ENCODE assay signal across 9 mouse cellular contexts in the genomic region with DNA sequence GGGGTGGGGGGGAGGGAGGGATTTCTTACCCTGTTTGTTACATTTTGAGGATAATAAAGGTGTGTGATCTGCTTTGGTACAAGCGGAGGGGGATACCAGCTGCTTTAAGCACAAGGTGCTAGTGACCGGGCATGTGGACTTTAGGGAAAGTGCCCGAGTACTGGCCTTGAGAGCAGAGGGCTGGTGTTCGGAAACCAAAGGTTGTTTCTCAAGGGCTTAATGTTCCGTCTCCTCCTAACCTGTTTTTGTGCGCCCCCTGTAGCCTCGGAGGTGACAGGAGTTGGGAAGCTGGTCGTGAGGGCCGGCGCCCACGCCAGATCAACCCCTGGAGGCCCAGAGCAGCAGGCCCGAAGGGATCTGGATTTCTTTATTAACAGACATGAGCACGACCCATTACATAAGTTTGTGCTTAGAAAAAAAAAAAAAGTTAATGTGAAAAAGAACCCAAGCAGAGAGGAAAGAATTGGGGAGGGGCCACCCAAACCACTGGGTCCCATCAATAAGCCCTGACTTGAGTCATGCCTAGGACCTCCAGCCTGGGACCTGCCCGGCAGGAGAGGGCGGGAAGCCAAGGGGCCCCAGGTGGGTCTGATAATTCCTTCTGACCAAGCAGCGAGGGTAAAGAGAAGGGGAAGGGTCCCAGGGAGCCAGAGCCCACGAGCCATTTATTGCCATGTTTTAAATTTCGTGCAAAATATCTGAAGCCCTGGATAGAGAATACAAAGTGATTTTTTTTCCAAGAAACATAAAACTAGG. TPM values are rescaled to one million over a fixed set of nuclear protein-coding genes. Genes with fewer than 3 reads are reported as not detected.
A peak's percentile ranks its signal among the peaks of the same experiment; 100 is the strongest.
DNase-seq lines count a peak whose midpoint lies in the region; ATAC-seq and TF ChIP-seq lines count a peak whose summit lies in the region.
"Had no signal": no experiment of that assay in that cellular context is flagged by ENCODE, and none has a peak within 500 bp of the region (broad histone marks: within the 10 kb centered on the region; RNA-seq: fewer than 3 reads in every experiment).

No protein-coding gene starts in this region.

- ATAC-seq in intestine, embryonic 15.5 days, result no peak
- ATAC-seq in neural tube, embryonic 12.5 days (ENCODE audit: low FRiP score, low read depth), result no peak
- no peak for ATAC-seq in frontal cortex, adult (ENCODE audit: low TSS enrichment)

- WGBS in embryonic facial prominence, embryonic 10.5 days, result 19% methylated on average over 18 of the region's 18 CpGs
- 32% methylated on average over 18 of the region's 18 CpGs for WGBS in intestine, embryonic 15.5 days
- WGBS in neural tube, embryonic 12.5 days, result 16% methylated on average over 18 of the region's 18 CpGs

- no peak for DNase-seq in gastrocnemius, adult 2 months
- DNase-seq in gastrocnemius, postnatal 4 days (ENCODE audit: low spot score in 2 of 2), result no peak
- peak; percentile 67 for DNase-seq in 3134 (ENCODE audit: extremely low read depth, insufficient read length, low spot score)
- DNase-seq in embryonic facial prominence, embryonic 10.5 days (ENCODE audit: low spot score), result peak; percentile 70
- no peak for DNase-seq in adrenal gland, adult 8-10 months

- peaks cover 17% of the 10 kb centered on the region for H3K27me3 ChIP-seq in embryonic facial prominence, embryonic 10.5 days (replicated peaks; ENCODE audit: low read depth, poor library complexity, severe bottlenecking)
- H3K27me3 ChIP-seq in intestine, embryonic 15.5 days (replicated peaks), result no peaks in the 10 kb centered on the region
- no peaks in the 10 kb centered on the region for H3K27me3 ChIP-seq in neural tube, embryonic 12.5 days (replicated peaks)

- TF ChIP-seq CTCF in gastrocnemius, adult 2 months (IDR thresholded peaks at IDR 0.05), result peak; percentile 30

- H3K36me3 ChIP-seq in embryonic facial prominence, embryonic 10.5 days (replicated peaks), result peaks cover 49% of the 10 kb centered on the region
- H3K36me3 ChIP-seq in intestine, embryonic 15.5 days, result peaks cover 31% of the 10 kb centered on the region
- H3K36me3 ChIP-seq in neural tube, embryonic 12.5 days, result peaks cover 48% of the 10 kb centered on the region
- H3K36me3 ChIP-seq: G1E had no signal

- peak overlapping the region; percentile 79 for H3K27ac ChIP-seq in gastrocnemius, adult 2 months
- H3K27ac ChIP-seq in embryonic facial prominence, embryonic 10.5 days (replicated peaks), result peak overlapping the region; percentile 84
- peak overlapping the region; percentile 72; the same call in 1 of the 2 replicates for H3K27ac ChIP-seq in intestine, embryonic 15.5 days
- H3K27ac ChIP-seq in neural tube, embryonic 12.5 days, result peak overlapping the region; percentile 86

- H3K9ac ChIP-seq in intestine, embryonic 15.5 days, result peak overlapping the region; percentile 54
- peak overlapping the region; percentile 82 for H3K9ac ChIP-seq in neural tube, embryonic 12.5 days

- intact Hi-C loops in gastrocnemius, adult 2 months (cut with DNase I), result no loop called here

- peaks cover 81% of the 10 kb centered on the region for H3K4me1 ChIP-seq in embryonic facial prominence, embryonic 10.5 days
- peaks cover 25% of the 10 kb centered on the region for H3K4me1 ChIP-seq in intestine, embryonic 15.5 days (replicated peaks)
- peaks cover 76% of the 10 kb centered on the region for H3K4me1 ChIP-seq in neural tube, embryonic 12.5 days

- peak overlapping the region; percentile 89 for H3K4me3 ChIP-seq in gastrocnemius, adult 2 months
- peak overlapping the region; percentile 80 for H3K4me3 ChIP-seq in embryonic facial prominence, embryonic 10.5 days
- H3K4me3 ChIP-seq in intestine, embryonic 15.5 days (replicated peaks), result peak overlapping the region; percentile 57
- peak overlapping the region; percentile 52 for H3K4me3 ChIP-seq in neural tube, embryonic 12.5 days

- peak overlapping the region; percentile 99 for H3K4me2 ChIP-seq in intestine, embryonic 15.5 days (replicated peaks)
- H3K4me2 ChIP-seq in neural tube, embryonic 12.5 days (replicated peaks), result peak overlapping the region; percentile 96

- no peaks in the 10 kb centered on the region for H3K9me3 ChIP-seq in embryonic facial prominence, embryonic 10.5 days
- H3K9me3 ChIP-seq in intestine, embryonic 15.5 days, result no peaks in the 10 kb centered on the region
- no peaks in the 10 kb centered on the region for H3K9me3 ChIP-seq in neural tube, embryonic 12.5 days

RNA-seq across cellular contexts. Expression of a gene that starts 9.2 kb away (rescaled TPM):
- total RNA-seq in gastrocnemius, adult 2 months (2021), result under 1 TPM; 0.18 to 0.22 TPM
- 1 to 10 TPM; 4.3 to 4.7 TPM for total RNA-seq in gastrocnemius, postnatal 4 days (2021)
- 0.54 TPM in 2 replicates for polyA plus RNA-seq in embryonic facial prominence, embryonic 10.5 days (2016; fragmentation: Nextera tagmentation; extraction: Ambion mirVana)
- 0.24 and 0.28 TPM in 2 replicates for polyA plus RNA-seq in intestine, embryonic 15.5 days (2015; fragmentation: Nextera tagmentation; extraction: Ambion mirVana)
- 1.8 TPM in 2 replicates for polyA plus RNA-seq in neural tube, embryonic 12.5 days (2016; fragmentation: Nextera tagmentation; extraction: Ambion mirVana)
- total RNA-seq in adrenal gland, adult 8-10 months (2022), result 1 to 10 TPM; 2.3 to 4.3 (median 3.7) TPM

RNA-seq across cellular contexts. Expression of a gene that starts 14.7 kb away (rescaled TPM):
- total RNA-seq in gastrocnemius, adult 2 months (2021), result 1 to 10 TPM; 4.9 to 7.7 TPM
- total RNA-seq in gastrocnemius, postnatal 4 days (2021), result 100 to 1,000 TPM; 127 to 147 TPM
- polyA plus RNA-seq in embryonic facial prominence, embryonic 10.5 days (2016; fragmentation: Nextera tagmentation; extraction: Ambion mirVana), result 412 and 419 TPM in 2 replicates
- polyA plus RNA-seq in intestine, embryonic 15.5 days (2015; fragmentation: Nextera tagmentation; extraction: Ambion mirVana), result 103 and 109 TPM in 2 replicates
- polyA plus RNA-seq in neural tube, embryonic 12.5 days (2016; fragmentation: Nextera tagmentation; extraction: Ambion mirVana), result 575 and 596 TPM in 2 replicates
- total RNA-seq in adrenal gland, adult 8-10 months (2022), result 10 to 100 TPM; 13.6 to 33.8 (median 24.0) TPM

RNA-seq across cellular contexts. Expression of a gene that starts 28.4 kb away (rescaled TPM):
- total RNA-seq in gastrocnemius, adult 2 months (2021), result 1 to 10 TPM; 9.6 to 10.0 TPM
- 10 to 100 TPM; 32.9 TPM for total RNA-seq in gastrocnemius, postnatal 4 days (2021)
- 65.2 and 65.6 TPM in 2 replicates for polyA plus RNA-seq in embryonic facial prominence, embryonic 10.5 days (2016; fragmentation: Nextera tagmentation; extraction: Ambion mirVana)
- 38.3 and 38.7 TPM in 2 replicates for polyA plus RNA-seq in intestine, embryonic 15.5 days (2015; fragmentation: Nextera tagmentation; extraction: Ambion mirVana)
- polyA plus RNA-seq in neural tube, embryonic 12.5 days (2016; fragmentation: Nextera tagmentation; extraction: Ambion mirVana), result 51.8 and 52.4 TPM in 2 replicates
- total RNA-seq in adrenal gland, adult 8-10 months (2022), result 10 to 100 TPM; 36.0 to 55.3 (median 48.6) TPM

RNA-seq across cellular contexts. Expression of a gene that starts 40.2 kb away (rescaled TPM):
- total RNA-seq in gastrocnemius, adult 2 months (2021), result 100 to 1,000 TPM; 424 to 537 TPM
- total RNA-seq in gastrocnemius, postnatal 4 days (2021), result 100 to 1,000 TPM; 304 to 308 TPM
- 209 and 215 TPM in 2 replicates for polyA plus RNA-seq in embryonic facial prominence, embryonic 10.5 days (2016; fragmentation: Nextera tagmentation; extraction: Ambion mirVana)
- polyA plus RNA-seq in intestine, embryonic 15.5 days (2015; fragmentation: Nextera tagmentation; extraction: Ambion mirVana), result 187 and 195 TPM in 2 replicates
- polyA plus RNA-seq in neural tube, embryonic 12.5 days (2016; fragmentation: Nextera tagmentation; extraction: Ambion mirVana), result 158 and 166 TPM in 2 replicates
- total RNA-seq in adrenal gland, adult 8-10 months (2022), result 10 to 100 TPM; 10.9 to 23.8 (median 18.3) TPM

RNA-seq across cellular contexts. Expression of a gene that starts 46.7 kb away (rescaled TPM):
- not detected for total RNA-seq in gastrocnemius, adult 2 months (2021)
- total RNA-seq in gastrocnemius, postnatal 4 days (2021), result under 1 TPM; 0.22 to 0.70 TPM
- 0.13 TPM in 1 of 2 replicates, not detected in the other for polyA plus RNA-seq in embryonic facial prominence, embryonic 10.5 days (2016; fragmentation: Nextera tagmentation; extraction: Ambion mirVana)
- polyA plus RNA-seq in intestine, embryonic 15.5 days (2015; fragmentation: Nextera tagmentation; extraction: Ambion mirVana), result 1.8 TPM in 2 replicates
- 0.17 TPM in 1 of 2 replicates, not detected in the other for polyA plus RNA-seq in neural tube, embryonic 12.5 days (2016; fragmentation: Nextera tagmentation; extraction: Ambion mirVana)
- under 1 TPM in 3 of 4 experiments, not detected in 1; 0.17 to 0.71 (median 0.43) TPM for total RNA-seq in adrenal gland, adult 8-10 months (2022)
- polyA plus RNA-seq: G1E had no signal

Comparison
In these comparisons a context has a peak if more than half of its experiments do, and no peak if none do; other contexts are left out.
1. DNase-seq: peak in 3134 (single experiment) and embryonic facial prominence, embryonic 10.5 days (single experiment); none in gastrocnemius, adult 2 months (single experiment), gastrocnemius, postnatal 4 days (0 of 2) and adrenal gland, adult 8-10 months (single experiment).
2. Peak in every context shown above with its lines, with median percentiles within 50 percentile points of each other: H3K27ac ChIP-seq and H3K4me3 ChIP-seq.